Mouse (Mus musculus): ENCODE data around the gene Xrcc1. TPM values are rescaled to one million over a fixed set of nuclear protein-coding genes. Genes with fewer than 3 reads are reported as not detected.
"Not testable (repeated sequence)": the region's sequence is repeated elsewhere in the genome, so short reads cannot be mapped to it uniquely, and the experiment has no call there.

The Xrcc1 gene
- polyA plus RNA-seq, 1 experiment from 2014 or later, result 101 TPM

DNA sequence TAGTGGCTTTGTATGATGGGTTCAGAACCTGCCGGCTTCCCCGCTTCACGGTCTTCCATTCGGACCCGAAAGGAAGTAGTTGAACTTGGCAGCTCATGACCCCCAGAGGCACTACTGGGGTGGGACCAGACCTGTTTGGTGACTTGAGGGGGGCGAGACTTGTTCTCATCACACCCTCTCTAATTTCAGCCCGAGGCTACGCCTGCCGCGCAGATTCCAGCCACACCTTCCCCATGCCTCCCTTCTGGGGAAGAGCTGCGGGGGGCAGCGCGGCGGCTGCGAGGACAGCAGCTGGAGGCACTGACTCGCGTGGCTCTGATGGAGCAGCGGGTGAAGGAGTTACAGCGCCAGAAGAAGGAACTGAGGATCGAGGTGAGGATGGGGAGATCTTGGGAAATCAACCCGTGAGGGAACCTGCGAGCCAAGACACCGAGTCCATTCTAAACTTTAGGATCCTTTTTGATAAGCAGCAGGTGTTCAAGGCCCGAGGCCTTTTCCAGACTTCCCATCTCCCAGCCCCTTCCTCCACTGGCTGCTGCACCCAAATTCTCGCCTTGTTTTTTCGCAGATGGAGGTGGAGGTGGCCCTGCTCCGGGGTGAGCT is 66.3 kb downstream of the Xrcc1 start:
- DNase-seq (ENCODE audit: low spot score, missing footprints), result peak; percentile 94

DNA sequence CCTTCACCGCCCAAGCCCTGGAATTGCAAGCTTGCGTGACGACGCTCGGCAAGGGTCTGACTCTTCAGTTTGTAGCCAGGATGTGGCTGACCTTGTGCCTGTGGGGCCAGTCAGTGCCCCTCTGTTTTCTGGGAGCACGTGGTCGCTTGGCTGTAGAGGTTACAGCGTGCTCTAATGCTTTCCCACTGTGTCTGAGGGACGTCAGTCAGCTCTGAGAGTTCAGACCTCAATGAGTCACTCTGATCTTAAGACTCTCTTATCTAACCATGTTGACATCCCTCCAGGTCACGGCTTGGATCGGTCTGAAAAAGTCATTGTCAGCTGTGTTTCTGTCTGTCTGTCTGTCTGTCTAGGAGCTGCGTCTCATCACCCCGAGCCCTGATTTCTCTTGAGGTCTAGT is 68.7 kb downstream of the Xrcc1 start:
- H3K27me3 ChIP-seq (ENCODE audit: control insufficient read depth, insufficient read depth, low read length), result peaks cover 37% of the 10 kb centered on the region

More for the DNA sequence above, 66.3 kb downstream of the Xrcc1 start:
- Histone ChIP-seq H3K36me3 (ENCODE audit: control insufficient read depth, insufficient read depth, low read length) (no peaks in the 10 kb centered on the region), H3K4me2 (peak overlapping the region; percentile 30), H3K27me3 (ENCODE audit: control insufficient read depth, insufficient read depth, low read length) (peaks cover 44% of the 10 kb centered on the region), H3K9me3 (ENCODE audit: control insufficient read depth, low read length) (no peaks in the 10 kb centered on the region), H3K9ac (ENCODE audit: low read length) (no peak overlapping the region), H3K4me3 (ENCODE audit: low read depth, low read length) (peak overlapping the region; percentile 11; the same call in 1 of the 2 replicates), H3K4me1 (ENCODE audit: control insufficient read depth, insufficient read depth, low read length) (peaks cover 11% of the 10 kb centered on the region), H3K27ac (ENCODE audit: low read depth, low read length) (no peak overlapping the region)
- WGBS, result 4% methylated on average over 27 of the region's 27 CpGs
- ATAC-seq (ENCODE audit: low FRiP score), result no peak

DNA sequence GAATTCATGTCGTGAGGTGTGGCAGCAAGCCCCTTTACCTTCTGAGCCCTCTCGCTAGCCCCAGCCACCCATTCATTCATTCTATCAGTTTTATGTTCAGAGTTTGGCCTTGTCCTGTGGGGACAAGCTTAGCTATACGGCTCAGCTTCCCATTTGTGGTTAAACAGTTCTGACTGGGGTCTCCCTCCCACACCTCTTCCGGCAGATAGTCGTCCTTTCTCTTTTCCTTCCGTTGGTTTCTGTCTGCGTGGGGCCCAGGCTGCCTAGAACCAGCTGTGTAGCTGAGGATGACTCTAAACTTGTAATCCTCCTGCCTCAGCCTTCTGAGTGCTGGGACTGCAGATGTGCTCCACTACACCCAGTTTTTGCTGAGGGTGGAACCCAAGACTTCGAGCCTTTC is 71.7 kb downstream of the Xrcc1 start:
- no peak for ATAC-seq (ENCODE audit: low FRiP score)
- peaks cover 9% of the 10 kb centered on the region for H3K27me3 ChIP-seq (ENCODE audit: control insufficient read depth, insufficient read depth, low read length)

More for the DNA sequence above, 68.7 kb downstream of the Xrcc1 start:
- Histone ChIP-seq H3K27ac (ENCODE audit: low read depth, low read length) (no peak overlapping the region), H3K9ac (ENCODE audit: low read length) (no peak overlapping the region), H3K36me3 (ENCODE audit: control insufficient read depth, insufficient read depth, low read length) (no peaks in the 10 kb centered on the region), H3K4me1 (ENCODE audit: control insufficient read depth, insufficient read depth, low read length) (peaks cover 11% of the 10 kb centered on the region), H3K4me3 (ENCODE audit: low read depth, low read length) (no peak overlapping the region), H3K4me2 (no peak overlapping the region), H3K9me3 (ENCODE audit: control insufficient read depth, low read length) (no peaks in the 10 kb centered on the region)
- whole genome bisulfite sequencing, result 74% methylated on average over 13 of the region's 13 CpGs
- no peak for ATAC-seq (ENCODE audit: low FRiP score)
- peak; percentile 77 for DNase-seq (ENCODE audit: low spot score, missing footprints)

DNA sequence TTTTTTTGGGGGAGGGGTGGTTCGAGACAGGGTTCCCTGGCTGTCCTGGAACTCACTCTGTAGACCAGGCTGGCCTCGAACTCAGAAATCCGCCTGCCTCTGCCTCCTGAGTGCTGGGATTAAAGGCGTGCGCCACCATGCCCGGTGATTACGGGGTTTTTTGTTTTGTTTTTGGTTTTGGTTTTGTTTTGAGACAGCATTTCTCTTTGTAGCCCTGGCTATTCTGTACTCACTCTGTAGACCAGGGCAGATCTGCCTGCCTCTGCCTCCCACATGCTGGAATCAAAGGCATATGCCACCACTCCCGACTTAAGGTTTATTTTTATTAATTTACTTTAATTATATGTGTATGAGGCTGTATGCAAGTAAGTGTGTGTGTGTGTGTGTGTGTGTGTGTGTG is 72.3 kb downstream of the Xrcc1 start:
- H3K4me2 ChIP-seq; H3K27me3 ChIP-seq (ENCODE audit: control insufficient read depth, insufficient read depth, low read length); H3K9me3 ChIP-seq (ENCODE audit: control insufficient read depth, low read length); H3K36me3 ChIP-seq (ENCODE audit: control insufficient read depth, insufficient read depth, low read length); H3K4me1 ChIP-seq (ENCODE audit: control insufficient read depth, insufficient read depth, low read length); DNase-seq (ENCODE audit: low spot score, missing footprints); ATAC-seq (ENCODE audit: low FRiP score); H3K27ac ChIP-seq (ENCODE audit: low read depth, low read length); H3K9ac ChIP-seq (ENCODE audit: low read length); H3K4me3 ChIP-seq (ENCODE audit: low read depth, low read length): not testable (repeated sequence)
- WGBS, result 88% methylated on average over 8 of the region's 8 CpGs

More for the DNA sequence above, 71.7 kb downstream of the Xrcc1 start:
- no peak overlapping the region for H3K27ac ChIP-seq (ENCODE audit: low read depth, low read length)
- no peaks in the 10 kb centered on the region for H3K4me1 ChIP-seq (ENCODE audit: control insufficient read depth, insufficient read depth, low read length)
- H3K4me3 ChIP-seq (ENCODE audit: low read depth, low read length), result no peak overlapping the region
- no peak overlapping the region for H3K9ac ChIP-seq (ENCODE audit: low read length)
- no peak overlapping the region for H3K4me2 ChIP-seq
- H3K36me3 ChIP-seq (ENCODE audit: control insufficient read depth, insufficient read depth, low read length), result no peaks in the 10 kb centered on the region
- 81% methylated on average over 8 of the region's 8 CpGs for WGBS
- DNase-seq (ENCODE audit: low spot score, missing footprints), result peak; percentile 28
- no peaks in the 10 kb centered on the region for H3K9me3 ChIP-seq (ENCODE audit: control insufficient read depth, low read length)

DNA sequence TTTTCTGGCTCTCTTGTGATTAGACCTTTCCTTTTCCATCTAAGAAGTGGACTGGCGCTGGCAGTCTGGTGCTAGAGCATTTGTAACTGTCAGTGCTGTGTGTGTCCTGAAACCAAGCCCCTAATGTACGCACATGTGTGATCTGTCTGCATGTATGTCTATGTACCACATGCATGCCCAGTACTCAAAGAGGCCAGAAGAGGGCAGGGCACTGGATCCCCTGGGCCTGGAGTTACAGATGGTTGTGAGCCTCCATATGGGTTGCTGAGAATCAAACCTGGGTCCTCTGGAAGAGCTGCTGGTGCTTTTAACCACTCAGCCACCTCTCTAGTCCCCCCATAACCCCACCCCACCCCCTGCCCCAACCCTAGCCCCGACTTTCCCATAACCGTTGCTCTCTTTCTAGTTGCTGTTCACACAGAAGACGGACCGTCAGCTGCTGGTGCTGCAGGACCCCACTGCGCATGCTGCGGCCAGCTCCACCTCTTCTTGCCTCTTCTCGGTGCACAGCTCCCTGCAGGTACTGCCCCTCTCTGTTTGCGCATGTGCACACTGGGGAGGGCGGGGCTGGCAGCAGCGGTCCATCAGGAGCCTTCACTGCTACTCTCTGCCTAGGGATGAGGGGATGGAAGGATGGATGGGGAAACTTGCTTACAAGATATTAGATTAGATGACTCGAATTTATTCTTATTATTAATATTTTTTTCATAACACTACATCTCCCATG is 73.7 kb downstream of the Xrcc1 start:
- ATAC-seq (ENCODE audit: low FRiP score) (no peak), DNase-seq (ENCODE audit: low spot score, missing footprints) (peak; percentile 45)
- no peaks in the 10 kb centered on the region for H3K9me3 ChIP-seq (ENCODE audit: control insufficient read depth, low read length)
- H3K4me1 ChIP-seq (ENCODE audit: control insufficient read depth, insufficient read depth, low read length), result no peaks in the 10 kb centered on the region
- H3K36me3 ChIP-seq (ENCODE audit: control insufficient read depth, insufficient read depth, low read length), result no peaks in the 10 kb centered on the region
- WGBS, result 53% methylated on average over 13 of the region's 13 CpGs
- no peak overlapping the region for H3K4me2 ChIP-seq
- no peak overlapping the region for H3K27ac ChIP-seq (ENCODE audit: low read depth, low read length)
- H3K4me3 ChIP-seq (ENCODE audit: low read depth, low read length), result no peak overlapping the region
- no peak overlapping the region for H3K9ac ChIP-seq (ENCODE audit: low read length)
- H3K27me3 ChIP-seq (ENCODE audit: control insufficient read depth, insufficient read depth, low read length), result no peaks in the 10 kb centered on the region

DNA sequence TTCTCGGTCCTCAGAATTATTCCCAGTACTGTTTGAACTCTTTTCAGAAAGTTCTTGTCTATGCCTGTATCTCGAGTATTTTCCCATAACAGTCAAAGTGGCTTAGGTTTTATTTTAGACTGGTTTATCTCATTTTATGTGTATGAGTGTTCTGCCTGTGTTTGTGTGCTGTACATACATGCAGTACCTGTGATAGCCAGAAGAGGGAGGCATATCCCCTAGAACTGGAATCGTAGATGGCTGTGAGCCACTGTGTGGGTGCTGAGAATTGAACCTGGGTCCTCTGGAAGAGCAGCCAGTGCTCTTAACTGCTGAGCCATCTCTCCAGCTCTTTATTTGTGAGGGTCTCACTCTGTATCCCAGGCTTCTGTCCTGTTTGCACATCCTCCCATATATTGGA is 75.1 kb downstream of the Xrcc1 start:
- 90% methylated on average over 3 of the region's 3 CpGs for WGBS
- Histone ChIP-seq H3K36me3 (ENCODE audit: control insufficient read depth, insufficient read depth, low read length) (no peaks in the 10 kb centered on the region), H3K27me3 (ENCODE audit: control insufficient read depth, insufficient read depth, low read length) (no peaks in the 10 kb centered on the region), H3K4me1 (ENCODE audit: control insufficient read depth, insufficient read depth, low read length) (no peaks in the 10 kb centered on the region), H3K4me3 (ENCODE audit: low read depth, low read length) (no peak overlapping the region), H3K27ac (ENCODE audit: low read depth, low read length) (no peak overlapping the region), H3K4me2 (no peak overlapping the region), H3K9ac (ENCODE audit: low read length) (no peak overlapping the region), H3K9me3 (ENCODE audit: control insufficient read depth, low read length) (no peaks in the 10 kb centered on the region)
- DNase-seq (ENCODE audit: low spot score, missing footprints), result peak; percentile 80
- ATAC-seq (ENCODE audit: low FRiP score), result no peak

DNA sequence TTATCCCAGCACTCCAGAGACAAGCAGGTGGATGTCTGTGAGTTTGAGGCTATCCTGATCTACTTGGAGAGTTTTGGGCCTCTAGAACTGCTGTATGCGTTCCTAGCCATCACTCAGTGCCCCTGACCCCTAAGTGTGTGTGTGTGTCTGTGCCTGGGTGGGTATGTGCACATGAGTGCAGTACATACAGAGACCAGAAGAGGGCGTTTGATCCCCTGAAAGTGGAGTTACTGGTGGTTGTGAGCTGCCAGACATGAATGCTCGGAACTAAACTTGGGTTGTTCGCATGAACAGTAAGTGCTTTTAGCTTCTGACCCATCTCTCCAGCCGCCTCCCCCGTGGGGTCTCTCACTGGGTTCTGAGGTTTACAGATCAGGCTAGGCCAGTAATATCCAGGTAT is 76.9 kb downstream of the Xrcc1 start:
- Histone ChIP-seq H3K36me3 (ENCODE audit: control insufficient read depth, insufficient read depth, low read length) (no peaks in the 10 kb centered on the region), H3K9me3 (ENCODE audit: control insufficient read depth, low read length) (no peaks in the 10 kb centered on the region), H3K4me3 (ENCODE audit: low read depth, low read length) (no peak overlapping the region), H3K9ac (ENCODE audit: low read length) (no peak overlapping the region), H3K4me1 (ENCODE audit: control insufficient read depth, insufficient read depth, low read length) (no peaks in the 10 kb centered on the region), H3K27me3 (ENCODE audit: control insufficient read depth, insufficient read depth, low read length) (no peaks in the 10 kb centered on the region), H3K27ac (ENCODE audit: low read depth, low read length) (no peak overlapping the region), H3K4me2 (no peak overlapping the region)
- 83% methylated on average over 6 of the region's 6 CpGs for WGBS
- DNase-seq (ENCODE audit: low spot score, missing footprints) (no peak), ATAC-seq (ENCODE audit: low FRiP score) (no peak)

Other genes with a start within 250 kb of the Xrcc1 start
- 37.1 and 40.8 TPM in 2 replicates for gene Zfp61, start 245.1 kb upstream of the Xrcc1 start, polyA plus RNA-seq (2014; fragmentation: Nextera tagmentation; extraction: Ambion mirVana)
- 13.0 and 14.3 TPM in 2 replicates for gene Zfp94, start 229.6 kb upstream of the Xrcc1 start, polyA plus RNA-seq (2014; fragmentation: Nextera tagmentation; extraction: Ambion mirVana)
- gene Tescl, start 212.4 kb upstream of the Xrcc1 start, polyA plus RNA-seq (2014; fragmentation: Nextera tagmentation; extraction: Ambion mirVana), result 0.26 TPM in 1 of 2 replicates, not detected in the other
- not detected in 2 replicates for gene Lypd5, start 197.1 kb upstream of the Xrcc1 start, polyA plus RNA-seq (2014; fragmentation: Nextera tagmentation; extraction: Ambion mirVana)
- 2.8 and 3.4 TPM in 2 replicates for gene Kcnn4, start 176.0 kb upstream of the Xrcc1 start, polyA plus RNA-seq (2014; fragmentation: Nextera tagmentation; extraction: Ambion mirVana)
- gene Smg9, start 146.7 kb upstream of the Xrcc1 start, polyA plus RNA-seq (2014; fragmentation: Nextera tagmentation; extraction: Ambion mirVana), result 18.7 and 20.9 TPM in 2 replicates
- not detected in 2 replicates for gene Irgc1, start 94.0 kb upstream of the Xrcc1 start, polyA plus RNA-seq (2014; fragmentation: Nextera tagmentation; extraction: Ambion mirVana)
- 0.86 and 1.4 TPM in 2 replicates for gene Plaur, start 83.8 kb upstream of the Xrcc1 start, polyA plus RNA-seq (2014; fragmentation: Nextera tagmentation; extraction: Ambion mirVana)
- 6.6 and 6.7 TPM in 2 replicates for gene Cadm4, start 64.3 kb upstream of the Xrcc1 start, polyA plus RNA-seq (2014; fragmentation: Nextera tagmentation; extraction: Ambion mirVana)
- 83.8 and 83.9 TPM in 2 replicates for gene Zfp428, start 39.3 kb upstream of the Xrcc1 start, polyA plus RNA-seq (2014; fragmentation: Nextera tagmentation; extraction: Ambion mirVana)
- gene AC161166.1, start 33.8 kb upstream of the Xrcc1 start, polyA plus RNA-seq (2014; fragmentation: Nextera tagmentation; extraction: Ambion mirVana), result 0.55 and 0.59 TPM in 2 replicates
- gene Irgq, start 15.6 kb upstream of the Xrcc1 start, polyA plus RNA-seq (2014; fragmentation: Nextera tagmentation; extraction: Ambion mirVana), result 13.4 and 14.0 TPM in 2 replicates
- gene Pinlyp, start 171 bp upstream of the Xrcc1 start, polyA plus RNA-seq (2014; fragmentation: Nextera tagmentation; extraction: Ambion mirVana), result not detected in 2 replicates
- 18.8 and 19.6 TPM in 2 replicates for gene Ethe1, start 41.3 kb downstream of the Xrcc1 start, polyA plus RNA-seq (2014; fragmentation: Nextera tagmentation; extraction: Ambion mirVana)
- gene Zfp575, start 41.4 kb downstream of the Xrcc1 start, polyA plus RNA-seq (2014; fragmentation: Nextera tagmentation; extraction: Ambion mirVana), result 1.0 and 1.4 TPM in 2 replicates
- gene Phldb3, start 64.5 kb downstream of the Xrcc1 start, polyA plus RNA-seq (2014; fragmentation: Nextera tagmentation; extraction: Ambion mirVana), result 0.07 TPM in 1 of 2 replicates, not detected in the other
- 0.76 and 0.83 TPM in 2 replicates for gene Lypd3, start 90.3 kb downstream of the Xrcc1 start, polyA plus RNA-seq (2014; fragmentation: Nextera tagmentation; extraction: Ambion mirVana)
- gene Tex101, start 130.4 kb downstream of the Xrcc1 start, polyA plus RNA-seq (2014; fragmentation: Nextera tagmentation; extraction: Ambion mirVana), result not detected in 2 replicates
- gene BC049730, start 163.0 kb downstream of the Xrcc1 start, polyA plus RNA-seq (2014; fragmentation: Nextera tagmentation; extraction: Ambion mirVana), result not detected in 2 replicates
- not detected in 2 replicates for gene Gm4763, start 180.6 kb downstream of the Xrcc1 start, polyA plus RNA-seq (2014; fragmentation: Nextera tagmentation; extraction: Ambion mirVana)
- not detected in 2 replicates for gene Cd177, start 214.0 kb downstream of the Xrcc1 start, polyA plus RNA-seq (2014; fragmentation: Nextera tagmentation; extraction: Ambion mirVana)
- not detected in 2 replicates for gene Ceacam10, start 230.9 kb downstream of the Xrcc1 start, polyA plus RNA-seq (2014; fragmentation: Nextera tagmentation; extraction: Ambion mirVana)

Data from midbrain, embryonic 11.5 days (tissue).